Mouse (Mus musculus) large intestine, adult 2 months (tissue): ENCODE measurements around the gene Nol3. TPM values are rescaled to one million over a fixed set of nuclear protein-coding genes. Genes with fewer than 3 reads are reported as not detected.

ENCODE experiments used
- DNase-seq: peaks from one replicate; pipeline ENCODE4 v3.0.0-alpha.2; 2012; ENCODE audit warnings: low read depth, low spot score
- WGBS: fragments of 180-500 bp; shearing (Covaris S2); methylation state at CpG from one replicate; pipeline ENCODE4 v1.1.7; 2018; 5-methylcytosine and 5-hydroxymethylcytosine counted together
- polyA plus RNA-seq: library from polyadenylated mRNA; depleted of rRNA; stranded (reverse); fragments of >200 nt; gene quantifications from 2 replicates; pipeline ENCODE4 v1.2.3, GENCODE M21; 2012

Gene Nol3
- polyA plus RNA-seq, 1 experiment: 0.88 TPM

- no peak for DNase-seq
- 51% methylated on average over 9 of the region's 9 CpGs for WGBS
Measured at GRCm38 (mm10) chr8:105304325-105305210, 28.6 kb downstream of the Nol3 start.

GRCm38 (mm10) chr8:105305211-105306145, 29.5 kb downstream of the Nol3 start, which contains the start of gene Elmo3:
Gene Elmo3, plus strand, starts transcription at chr8:105305601.
- peak; percentile 76 for DNase-seq
- 4% methylated on average over 30 of the region's 30 CpGs for WGBS

GRCm38 (mm10) chr8:105306146-105306691, 30.3 kb downstream of the Nol3 start:
- WGBS: 17% methylated on average over 5 of the region's 5 CpGs
- no peak for DNase-seq

GRCm38 (mm10) chr8:105307670-105308069, 31.7 kb downstream of the Nol3 start:
- WGBS: 95% methylated on average over 13 of the region's 13 CpGs

GRCm38 (mm10) chr8:105308428-105308827, 32.5 kb downstream of the Nol3 start:
- DNase-seq: no peak
- 94% methylated on average over 10 of the region's 10 CpGs for WGBS

More at GRCm38 (mm10) chr8:105307670-105308069, 31.7 kb downstream of the Nol3 start:
- DNase-seq: no peak

GRCm38 (mm10) chr8:105309142-105309847, 33.4 kb downstream of the Nol3 start:
- DNase-seq: no peak
- 85% methylated on average over 15 of the region's 15 CpGs for WGBS

- 85% methylated on average over 8 of the region's 8 CpGs for WGBS
- DNase-seq: no peak
Measured at GRCm38 (mm10) chr8:105310118-105310517, 34.2 kb downstream of the Nol3 start.

- 82% methylated on average over 1 of the region's 1 CpGs for WGBS
Measured at GRCm38 (mm10) chr8:105311718-105312117, 35.8 kb downstream of the Nol3 start.

GRCm38 (mm10) chr8:105312891-105313481, 37.0 kb downstream of the Nol3 start:
- no peak for DNase-seq
- 89% methylated on average over 8 of the region's 8 CpGs for WGBS

More at GRCm38 (mm10) chr8:105311718-105312117, 35.8 kb downstream of the Nol3 start:
- no peak for DNase-seq

- 88% methylated on average over 9 of the region's 9 CpGs for WGBS
Measured at GRCm38 (mm10) chr8:105313622-105314402, 37.9 kb downstream of the Nol3 start.

GRCm38 (mm10) chr8:105315073-105315769, 39.3 kb downstream of the Nol3 start:
- 91% methylated on average over 18 of the region's 18 CpGs for WGBS
- DNase-seq: no peak

More at GRCm38 (mm10) chr8:105313622-105314402, 37.9 kb downstream of the Nol3 start:
- DNase-seq: no peak

GRCm38 (mm10) chr8:105317941-105318340, 42.0 kb downstream of the Nol3 start:
- DNase-seq: no peak
- 74% methylated on average over 4 of the region's 4 CpGs for WGBS

GRCm38 (mm10) chr8:105318662-105319190, 42.8 kb downstream of the Nol3 start:
- DNase-seq: no peak
- WGBS: 83% methylated on average over 11 of the region's 11 CpGs

- WGBS: 86% methylated on average over 4 of the region's 4 CpGs
- no peak for DNase-seq
Measured at GRCm38 (mm10) chr8:105323183-105323582, 47.2 kb downstream of the Nol3 start.

GRCm38 (mm10) chr8:105325641-105326093, 49.7 kb downstream of the Nol3 start:
- 0% methylated on average over 12 of the region's 12 CpGs for WGBS
- no peak for DNase-seq

GRCm38 (mm10) chr8:105326141-105326672, 50.3 kb downstream of the Nol3 start, which contains the start of the genes Lrrc29 and Tmem208:
Gene Lrrc29, minus strand, starts transcription at chr8:105326278.
Gene Tmem208, plus strand, starts transcription at chr8:105326354.
- no peak for DNase-seq
- WGBS: under 1% methylated on average over 36 of the region's 36 CpGs

- no peak for DNase-seq
- 20% methylated on average over 6 of the region's 6 CpGs for WGBS
Measured at GRCm38 (mm10) chr8:105326968-105327367, 51.0 kb downstream of the Nol3 start.
